Mouse (Mus musculus) urinary bladder, adult 2 months (tissue): ENCODE data around the gene Haao. TPM values are rescaled to one million over a fixed set of nuclear protein-coding genes. Genes with fewer than 3 reads are reported as not detected.
"Not testable (repeated sequence)": the region's sequence is repeated elsewhere in the genome, so short reads cannot be mapped to it uniquely, and the experiment has no call there.

ENCODE experiments used
- DNase-seq: peaks from one replicate; pipeline ENCODE4 v3.0.0; 2022; ENCODE audit warnings: low spot score
- polyA plus RNA-seq: library from polyadenylated mRNA; depleted of rRNA; stranded (reverse); fragments of >200 nt; gene quantifications from 2 replicates; pipeline ENCODE4 v1.2.3, GENCODE M21; 2012

The Haao gene
- polyA plus RNA-seq, 1 experiment = 0.69 TPM

GRCm38 (mm10) chr17:83865366-83865765, 17.6 kb upstream of the Haao start:
- no peak for DNase-seq

- peak; percentile 67 for DNase-seq
Observed at GRCm38 (mm10) chr17:83862134-83862881, 14.5 kb upstream of the Haao start.

GRCm38 (mm10) chr17:83861444-83862133, 13.8 kb upstream of the Haao start:
- DNase-seq = peak; percentile 100

DNA sequence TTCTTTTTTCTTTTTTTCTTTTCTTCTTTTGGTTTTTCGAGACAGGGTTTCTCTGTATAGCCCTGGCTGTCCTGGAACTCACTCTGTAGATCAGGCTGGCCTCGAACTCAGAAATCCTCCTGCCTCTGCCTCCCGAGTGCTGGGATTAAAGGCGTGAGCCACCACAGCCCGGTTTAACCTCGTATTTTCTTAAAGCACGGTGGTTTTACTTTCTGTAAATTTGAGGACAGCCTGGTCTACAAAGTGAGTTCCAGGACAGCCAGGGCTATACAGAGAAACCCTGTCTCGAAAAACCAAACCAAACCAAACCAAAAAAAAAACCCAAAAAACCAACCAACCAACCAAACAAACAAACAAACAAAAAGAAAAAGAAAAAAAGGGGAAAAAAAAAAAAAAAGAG, 13.2 kb upstream of the Haao start:
- not testable (repeated sequence) for DNase-seq

GRCm38 (mm10) chr17:83860224-83860623, 12.5 kb upstream of the Haao start:
- no peak for DNase-seq

- DNase-seq = no peak
Observed at GRCm38 (mm10) chr17:83859639-83860038, 11.9 kb upstream of the Haao start.

DNA sequence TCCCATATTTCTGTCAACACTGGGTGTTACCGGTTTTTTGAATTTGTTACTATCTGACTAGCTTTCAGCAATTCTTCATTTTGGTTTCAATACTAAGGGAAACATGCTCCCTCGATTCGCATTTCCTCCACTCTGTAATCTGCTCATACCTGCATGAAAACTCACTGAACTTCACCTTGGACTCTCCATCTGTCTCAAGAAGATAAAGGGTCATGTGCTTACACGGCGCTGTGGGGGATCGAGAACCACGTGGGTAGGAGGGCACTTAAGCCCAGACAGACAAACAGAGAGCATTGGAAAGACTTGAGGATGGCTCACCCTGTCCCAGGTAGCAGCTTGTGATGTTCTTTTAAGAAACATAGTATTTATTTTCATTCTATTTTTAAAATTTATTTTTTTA, 10.7 kb upstream of the Haao start:
- no peak for DNase-seq

GRCm38 (mm10) chr17:83854284-83854918, 6.6 kb upstream of the Haao start:
- no peak for DNase-seq

DNA sequence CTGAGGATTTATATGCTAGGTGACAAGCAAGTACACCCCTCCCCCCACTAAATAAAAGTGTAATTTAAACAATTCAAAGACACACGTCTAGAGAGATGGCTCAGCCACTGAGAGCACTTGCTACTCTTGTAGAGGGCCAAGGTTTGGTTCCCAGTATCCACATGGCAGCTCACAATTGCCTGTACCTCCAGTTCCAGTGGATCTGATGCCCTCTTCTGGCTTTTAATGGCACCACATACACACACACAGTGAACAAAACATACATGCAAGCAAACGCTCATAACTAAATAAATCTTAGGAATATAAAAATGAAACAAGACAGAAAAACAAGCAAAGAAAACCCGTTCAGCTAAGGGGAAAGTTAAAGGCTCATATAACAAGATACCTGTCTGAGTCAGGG, 6.1 kb upstream of the Haao start:
- DNase-seq = no peak

- no peak for DNase-seq
Observed at GRCm38 (mm10) chr17:83850864-83851263, 3.1 kb upstream of the Haao start.

GRCm38 (mm10) chr17:83850458-83850857, 2.7 kb upstream of the Haao start:
- peak; percentile 76 for DNase-seq

GRCm38 (mm10) chr17:83849717-83850116, 2.0 kb upstream of the Haao start:
- no peak for DNase-seq

- no peak for DNase-seq
Observed at GRCm38 (mm10) chr17:83849081-83849675, 1.4 kb upstream of the Haao start.

- no peak for DNase-seq
Observed at GRCm38 (mm10) chr17:83848482-83848881, 719 bp upstream of the Haao start.

GRCm38 (mm10) chr17:83847100-83847499, 663 bp downstream of the Haao start:
- no peak for DNase-seq

DNA sequence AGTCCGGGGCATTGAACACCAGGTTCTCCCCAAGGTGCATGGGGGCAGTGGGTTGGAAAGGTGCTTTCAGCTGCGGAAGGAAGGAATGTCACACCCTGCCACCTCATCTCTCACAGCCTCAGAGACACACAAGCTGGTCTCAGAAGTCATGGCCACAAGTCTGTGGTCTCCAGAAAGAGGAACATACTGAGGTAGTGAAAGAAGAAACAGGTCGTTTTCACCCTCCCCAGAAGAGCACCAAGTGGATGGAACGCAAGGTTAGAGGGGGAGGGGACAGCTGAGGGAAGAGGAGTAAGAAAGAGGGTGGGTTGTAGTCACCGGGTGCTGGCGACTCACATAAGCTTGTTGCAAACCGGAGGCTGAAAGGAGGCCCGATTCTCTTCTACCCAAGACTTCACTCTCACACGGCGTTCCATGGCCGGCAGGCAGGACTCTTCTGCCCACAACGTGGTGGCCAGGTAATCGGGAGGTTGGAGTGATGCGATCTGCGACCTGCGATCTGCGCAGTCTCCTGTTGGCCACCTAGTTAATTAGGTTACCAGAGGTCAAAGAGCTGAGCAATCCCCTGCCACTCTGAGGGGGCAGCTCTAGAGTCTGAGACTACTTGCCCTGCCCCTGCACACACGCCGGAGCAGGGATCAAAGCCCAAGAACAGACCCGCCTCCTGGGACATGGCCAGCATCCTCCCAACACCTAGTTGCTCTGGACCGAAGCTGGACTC, 1.3 kb downstream of the Haao start:
- DNase-seq = no peak

- no peak for DNase-seq
Observed at GRCm38 (mm10) chr17:83845538-83845937, 2.2 kb downstream of the Haao start.

- DNase-seq = no peak
Observed at GRCm38 (mm10) chr17:83843780-83844179, 4.0 kb downstream of the Haao start.

DNA sequence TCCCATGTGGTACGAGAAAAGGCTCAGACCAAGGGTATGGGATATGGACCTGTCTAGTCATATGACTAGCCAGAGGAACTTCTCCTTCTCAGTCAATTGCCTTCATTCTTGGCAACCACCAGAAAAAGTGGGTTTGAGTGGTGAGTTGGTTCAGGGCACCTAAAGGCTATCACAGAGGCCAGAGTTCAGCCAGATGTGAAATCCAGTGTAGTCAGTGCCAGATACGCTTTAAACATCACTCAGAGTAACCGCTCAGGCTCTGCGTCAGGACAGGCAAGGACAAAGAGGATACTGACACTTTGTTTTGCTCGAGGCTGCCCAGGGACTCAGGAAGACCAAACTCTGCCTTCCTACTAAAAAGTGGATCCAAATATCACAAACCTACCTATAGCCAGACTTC, 6.8 kb downstream of the Haao start:
- no peak for DNase-seq

DNA sequence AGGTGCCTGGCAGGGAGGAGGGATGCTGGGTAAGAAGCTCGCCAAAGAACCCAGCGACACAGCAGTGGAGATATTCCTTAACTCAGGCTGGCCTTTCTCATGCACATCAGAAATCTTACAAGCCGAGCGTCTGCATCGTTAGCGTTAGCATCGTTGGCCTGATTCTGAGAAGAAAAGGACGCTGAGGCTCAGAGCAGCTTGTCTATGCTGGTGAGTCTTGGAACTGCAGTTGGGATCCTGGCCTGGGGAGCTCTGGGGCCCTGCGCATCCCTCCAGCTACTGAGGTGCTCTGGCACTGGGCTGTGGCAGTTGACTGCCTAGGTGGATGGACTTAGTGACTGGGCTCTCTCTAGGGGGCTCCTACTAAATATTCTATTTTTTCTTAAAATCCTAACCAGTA, 8.6 kb downstream of the Haao start:
- no peak for DNase-seq

GRCm38 (mm10) chr17:83837659-83838190, 10.0 kb downstream of the Haao start:
- no peak for DNase-seq

GRCm38 (mm10) chr17:83836048-83836447, 11.7 kb downstream of the Haao start:
- DNase-seq = no peak
